Mouse (Mus musculus) embryonic stem cell, embryonic (primary cell): Measurements from ENCODE around the gene Asb3.
"Not testable (repeated sequence)": the region's sequence is repeated elsewhere in the genome, so short reads cannot be mapped to it uniquely, and the experiment has no call there.

Experiments used
- CTCF ChIA-PET, 4 experiments: fragments of 300-600 bp in 2 of 4; fragments of 350-600 bp in 2 of 4; sonication (Branson Sonifier 250); formaldehyde crosslinking; loops; one replicate each; lab custom pipeline; 2022; ENCODE audit warnings: inconsistent platforms in 2 of 4; lab: Charles Lee
- POLR2A ChIA-PET, 4 experiments: fragments of 300-600 bp in 2 of 4; fragments of 350-600 bp in 2 of 4; sonication (Branson Sonifier 250); formaldehyde crosslinking; loops; one replicate each; lab custom pipeline; 2022; ENCODE audit warnings: antibody characterized with exemption in 4 of 4, inconsistent platforms in 1 of 4; lab: Charles Lee

Gene Asb3

GRCm38 (mm10) chr11:31138394-31138793 is 253.2 kb downstream of the Asb3 start:
- POLR2A ChIA-PET, CTCF ChIA-PET: not testable (repeated sequence)
